Mouse (Mus musculus): ENCODE measurements at regions not wholly inside any gene's neighbourhood (a gene's known extent, or its start where the extent isn't known, plus 50 kb on each side); places are given as distances from the start of the nearest gene placed in this dataset.
"Not testable (repeated sequence)": the region's sequence is repeated elsewhere in the genome, so short reads cannot be mapped to it uniquely, and the experiment has no call there.

- ATAC-seq (replicated peaks; ENCODE audit: extremely low read depth, insufficient read depth, low FRiP score); H3K36me3 ChIP-seq (ENCODE audit: control insufficient read depth, insufficient read depth); H3K9me3 ChIP-seq (replicated peaks; ENCODE audit: control insufficient read depth, low read length); H3K4me3 ChIP-seq (ENCODE audit: low read length); H3K27me3 ChIP-seq (ENCODE audit: control insufficient read depth, insufficient read depth, low read length); H3K4me1 ChIP-seq (ENCODE audit: control insufficient read depth, insufficient read depth, low read length); H3K4me2 ChIP-seq (ENCODE audit: low read depth, low read length); H3K27ac ChIP-seq (ENCODE audit: low read length); H3K9ac ChIP-seq (ENCODE audit: low read length): not testable (repeated sequence)
- WGBS: 73% methylated on average over 2 of the region's 2 CpGs
Observed at GRCm38 (mm10) chrX:76174806-76175205, 89.3 kb upstream of the Cldn34b3 start.

DNA sequence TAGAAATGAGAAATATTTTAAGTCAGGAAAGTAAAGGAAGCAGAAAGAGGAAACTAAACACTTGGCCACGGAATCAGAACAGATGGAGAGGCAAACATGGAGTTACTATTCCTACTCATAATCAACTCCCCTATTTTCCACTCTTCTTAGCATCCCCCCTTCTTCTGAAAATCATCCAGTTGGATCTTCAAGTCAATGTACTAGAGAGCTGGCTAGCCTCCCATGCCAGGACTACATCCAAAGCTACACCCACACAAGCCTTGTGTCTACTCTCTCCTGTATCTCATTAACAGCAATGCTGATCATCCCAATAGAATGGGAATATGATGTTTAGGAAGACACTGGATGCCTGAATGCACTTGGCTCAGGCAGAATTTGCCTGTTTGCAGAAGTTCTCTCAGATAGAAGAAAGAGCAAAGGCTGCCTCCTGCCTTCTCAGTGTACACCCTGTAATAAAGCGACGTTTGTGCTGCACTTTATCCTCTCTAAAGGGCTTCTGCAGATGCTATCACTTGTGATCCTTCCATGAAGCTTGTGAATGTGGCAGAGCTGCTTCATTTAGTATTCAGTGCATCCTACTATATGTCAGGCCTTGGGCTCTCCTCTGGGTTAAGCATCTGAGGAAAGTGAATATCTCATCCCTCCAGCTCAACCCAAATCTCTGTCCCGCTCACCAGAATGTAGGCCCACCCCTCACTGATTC lies 82.5 kb upstream of the Cldn34b3 start:
- Histone ChIP-seq H3K9ac (ENCODE audit: low read length) (no peak overlapping the region), H3K36me3 (ENCODE audit: control insufficient read depth, insufficient read depth) (no peaks in the 10 kb centered on the region), H3K27ac (ENCODE audit: low read length) (no peak overlapping the region), H3K9me3 (replicated peaks; ENCODE audit: control insufficient read depth, low read length) (no peaks in the 10 kb centered on the region), H3K4me1 (ENCODE audit: control insufficient read depth, insufficient read depth, low read length) (no peaks in the 10 kb centered on the region), H3K27me3 (ENCODE audit: control insufficient read depth, insufficient read depth, low read length) (no peaks in the 10 kb centered on the region), H3K4me2 (ENCODE audit: low read depth, low read length) (no peak overlapping the region), H3K4me3 (ENCODE audit: low read length) (no peak overlapping the region)
- WGBS: 78% methylated on average over 4 of the region's 4 CpGs
- ATAC-seq (replicated peaks; ENCODE audit: extremely low read depth, insufficient read depth, low FRiP score): no peak

- 0% methylated on average over 1 of the region's 1 CpGs for WGBS
- no peak overlapping the region for H3K9ac ChIP-seq (ENCODE audit: low read length)
- H3K36me3 ChIP-seq (ENCODE audit: control insufficient read depth, insufficient read depth): no peaks in the 10 kb centered on the region
- ATAC-seq (replicated peaks; ENCODE audit: extremely low read depth, insufficient read depth, low FRiP score): no peak
- H3K9me3 ChIP-seq (replicated peaks; ENCODE audit: control insufficient read depth, low read length): no peaks in the 10 kb centered on the region
- no peak overlapping the region for H3K4me3 ChIP-seq (ENCODE audit: low read length)
- H3K27ac ChIP-seq (ENCODE audit: low read length): no peak overlapping the region
- no peaks in the 10 kb centered on the region for H3K27me3 ChIP-seq (ENCODE audit: control insufficient read depth, insufficient read depth, low read length)
- H3K4me2 ChIP-seq (ENCODE audit: low read depth, low read length): no peak overlapping the region
- H3K4me1 ChIP-seq (ENCODE audit: control insufficient read depth, insufficient read depth, low read length): no peaks in the 10 kb centered on the region
Observed at GRCm38 (mm10) chrX:76200607-76201006, 63.5 kb upstream of the Cldn34b3 start.

- Histone ChIP-seq H3K27me3 (ENCODE audit: control insufficient read depth, insufficient read depth, low read length) (no peaks in the 10 kb centered on the region), H3K4me3 (ENCODE audit: low read length) (no peak overlapping the region), H3K27ac (ENCODE audit: low read length) (no peak overlapping the region), H3K4me1 (ENCODE audit: control insufficient read depth, insufficient read depth, low read length) (no peaks in the 10 kb centered on the region), H3K36me3 (ENCODE audit: control insufficient read depth, insufficient read depth) (no peaks in the 10 kb centered on the region), H3K4me2 (ENCODE audit: low read depth, low read length) (no peak overlapping the region), H3K9me3 (replicated peaks; ENCODE audit: control insufficient read depth, low read length) (no peaks in the 10 kb centered on the region), H3K9ac (ENCODE audit: low read length) (no peak overlapping the region)
- 20% methylated on average over 4 of the region's 4 CpGs for WGBS
- no peak for ATAC-seq (replicated peaks; ENCODE audit: extremely low read depth, insufficient read depth, low FRiP score)
Observed at GRCm38 (mm10) chrX:76201366-76201765, 62.7 kb upstream of the Cldn34b3 start.
